Mouse (Mus musculus): ENCODE results near the gene Nectin1.

- TF ChIP-seq EP300 (IDR thresholded peaks at IDR 0.05; ENCODE audit: low read depth), result no peak
- TF ChIP-seq CTCF (IDR thresholded peaks at IDR 0.05; ENCODE audit: low read depth), result no peak
These were observed 11.7 kb downstream of the Nectin1 start for GRCm38 (mm10) chr9:43755464-43755863.

Measured in liver, embryonic 14.5 days (tissue).